Mouse (Mus musculus) liver, postnatal 0 days (tissue): Measurements from ENCODE around the gene Plpp3. TPM values are rescaled to one million over a fixed set of nuclear protein-coding genes. Genes with fewer than 3 reads are reported as not detected.

ENCODE experiments used
- ATAC-seq: fragments of 200-750 bp; cut with Nextera tagmentation; 2 replicates; pipeline ENCODE4 v1.8.0; 2017; ENCODE audit warnings: mild to moderate bottlenecking, moderate library complexity
- DNase-seq: peaks from one replicate; pipeline ENCODE4 v3.0.0-alpha.2; 2016
- H3K27ac ChIP-seq: fragments of 300-500 bp; sonication (generic); 2 replicates; pipeline ENCODE4 v1.5.1; 2014; ENCODE audit warnings: antibody characterized with exemption, moderate library complexity, mild to moderate bottlenecking, low read depth
- H3K27me3 ChIP-seq: fragments of 300-500 bp; sonication (generic); 2 replicates; pipeline ENCODE4 v1.6.1; 2014; ENCODE audit warnings: low read length, control low read depth, mixed read lengths; ENCODE audit not compliant: insufficient read depth
- H3K36me3 ChIP-seq: fragments of 300-500 bp; sonication (generic); replicated peaks from 2 replicates; pipeline ENCODE4 v1.6.1; 2014; ENCODE audit warnings: mild to moderate bottlenecking, control low read depth, low read length, moderate library complexity, mixed read lengths; ENCODE audit not compliant: insufficient read depth
- H3K4me1 ChIP-seq: fragments of 300-500 bp; sonication (generic); 2 replicates; pipeline ENCODE4 v1.6.1; 2014; ENCODE audit warnings: antibody characterized with exemption, mild to moderate bottlenecking, control low read depth; ENCODE audit not compliant: insufficient read depth
- H3K4me2 ChIP-seq: fragments of 300-500 bp; sonication (generic); 2 replicates; pipeline ENCODE4 v1.6.1; 2014; ENCODE audit warnings: low read depth, mild to moderate bottlenecking, low read length, moderate library complexity, mixed read lengths
- H3K4me3 ChIP-seq: fragments of 300-500 bp; sonication (generic); 2 replicates; pipeline ENCODE4 v1.5.1; 2014; ENCODE audit warnings: low read depth, low read length
- H3K9ac ChIP-seq: fragments of 300-500 bp; sonication (generic); replicated peaks from 2 replicates; pipeline ENCODE4 v1.6.1; 2014; ENCODE audit warnings: mild to moderate bottlenecking, moderate library complexity
- H3K9me3 ChIP-seq: fragments of 300-500 bp; sonication (generic); 2 replicates; pipeline ENCODE4 v1.6.1; 2016; ENCODE audit warnings: mild to moderate bottlenecking, control low read depth, low read length, mixed read lengths
- CTCF ChIP-seq: sonication (generic); IDR thresholded peaks from 2 replicates; pipeline ENCODE4 v1.5.1; 2016; ENCODE audit warnings: antibody characterized with exemption, low read depth
- EP300 ChIP-seq: IDR thresholded peaks from 2 replicates; pipeline ENCODE4 v1.6.1; 2016; ENCODE audit warnings: antibody characterized with exemption, low read depth, mild to moderate bottlenecking
- WGBS: fragments of 180-500 bp; shearing (Covaris S2); extraction: QIAGEN DNeasy Blood & Tissue Kit; methylation state at CpG from one replicate; pipeline ENCODE4 v1.1.7; 2014; ENCODE audit not compliant: insufficient replicate concordance; 5-methylcytosine and 5-hydroxymethylcytosine counted together
- polyA plus RNA-seq: library from polyadenylated mRNA; unstranded; fragments of >200 nt; fragmentation: Nextera tagmentation; extraction: Ambion mirVana; gene quantifications from 2 replicates; pipeline ENCODE4 v1.2.1, GENCODE M21; 2015

Plpp3 gene
- polyA plus RNA-seq, 1 experiment from 2014 or later: 62.4 TPM

DNA sequence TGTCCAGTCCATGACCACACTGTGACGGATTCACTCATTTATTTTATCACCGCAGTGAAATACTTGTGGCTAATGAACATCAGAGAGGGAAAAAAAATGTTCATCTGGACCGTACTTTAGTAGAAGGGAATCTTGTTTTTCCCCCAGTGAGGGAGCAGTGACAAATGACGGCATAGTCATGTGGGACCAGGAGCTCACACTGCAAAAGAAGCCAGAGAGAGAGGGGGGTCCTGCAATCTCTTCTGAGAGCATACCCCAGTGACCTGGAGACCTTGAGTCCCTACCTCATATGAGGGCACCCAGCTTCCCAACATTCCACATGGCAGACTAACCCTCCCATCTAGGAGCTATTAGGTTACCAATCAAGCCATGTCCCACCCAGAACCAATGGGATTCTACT lies 116.3 kb downstream of the Plpp3 start:
- TF ChIP-seq CTCF: no peak
- no peak for TF ChIP-seq EP300
- 86% methylated on average over 4 of the region's 4 CpGs for WGBS
- Histone ChIP-seq H3K4me1 (no peaks in the 10 kb centered on the region), H3K27me3 (no peaks in the 10 kb centered on the region), H3K4me2 (no peak overlapping the region), H3K4me3 (no peak overlapping the region), H3K9me3 (no peaks in the 10 kb centered on the region), H3K9ac (no peak overlapping the region), H3K36me3 (no peaks in the 10 kb centered on the region), H3K27ac (no peak overlapping the region)
- ATAC-seq: no peak
- DNase-seq: no peak

DNA sequence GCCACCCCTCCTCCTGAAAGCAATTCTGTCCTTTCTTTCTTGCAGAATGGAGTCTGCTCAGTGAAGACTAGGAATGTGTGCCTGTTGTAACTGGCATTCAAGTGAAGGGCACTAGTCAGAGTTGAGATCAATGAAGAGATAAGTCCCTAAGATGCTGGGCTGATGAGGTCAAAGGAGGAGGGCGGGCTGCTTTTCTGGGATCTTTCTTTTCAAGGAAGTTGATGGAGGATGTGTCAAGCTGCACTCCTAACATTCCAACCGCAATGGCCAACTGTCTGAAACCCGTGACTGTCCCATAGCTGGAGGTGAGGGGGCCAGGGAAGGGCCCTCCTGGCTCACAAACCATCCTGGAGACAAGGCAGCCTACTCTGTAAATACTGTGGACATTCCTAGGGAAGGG lies 118.5 kb downstream of the Plpp3 start:
- H3K4me3 ChIP-seq: no peak overlapping the region
- ATAC-seq (no peak), DNase-seq (no peak)
- no peak overlapping the region for H3K27ac ChIP-seq
- no peak overlapping the region for H3K9ac ChIP-seq
- H3K4me1 ChIP-seq: 0 out of 2 replicates have a peak, but pooled peaks cover 3% of the 10 kb centered on the region
- H3K4me2 ChIP-seq: no peak overlapping the region
- TF ChIP-seq EP300: no peak
- TF ChIP-seq CTCF: no peak
- H3K27me3 ChIP-seq: no peaks in the 10 kb centered on the region
- no peaks in the 10 kb centered on the region for H3K36me3 ChIP-seq
- 63% methylated on average over 3 of the region's 3 CpGs for WGBS
- H3K9me3 ChIP-seq: no peaks in the 10 kb centered on the region

DNA sequence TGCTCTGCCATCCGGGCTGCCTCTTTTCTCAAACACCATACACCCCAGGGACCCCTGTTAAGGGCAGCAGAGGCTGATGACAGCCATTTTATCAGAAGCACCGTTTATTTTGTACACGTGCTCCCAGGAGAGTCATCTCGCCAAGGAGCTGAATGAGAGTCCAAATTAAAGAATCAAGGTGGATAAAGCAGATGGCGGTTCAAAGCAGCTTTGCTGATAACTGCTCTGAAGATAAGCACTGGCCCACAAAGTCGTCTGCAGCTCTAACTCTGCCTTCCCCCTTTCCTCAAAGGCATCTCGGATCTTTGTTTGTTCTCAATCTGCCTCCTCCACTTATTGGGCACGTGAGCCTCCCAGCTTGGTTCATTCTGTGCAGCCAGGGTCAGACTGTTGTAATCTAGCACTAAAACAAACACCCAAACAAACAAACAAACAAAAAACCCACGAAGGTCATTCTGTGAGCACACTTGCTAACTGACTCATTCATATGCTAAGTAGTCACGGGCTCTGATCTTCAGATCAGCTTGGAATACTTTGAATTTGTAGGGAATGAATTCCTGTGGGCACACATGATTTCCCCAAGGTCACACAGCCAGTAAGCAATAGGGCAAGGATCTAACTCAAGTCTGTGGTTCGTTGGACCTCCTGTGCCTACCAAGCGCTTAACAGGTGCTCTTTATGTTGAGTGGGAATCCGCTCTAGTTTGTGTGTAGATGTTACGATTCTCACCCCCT lies 119.1 kb downstream of the Plpp3 start:
- no peaks in the 10 kb centered on the region for H3K36me3 ChIP-seq
- H3K27ac ChIP-seq: no peak overlapping the region
- H3K27me3 ChIP-seq: no peaks in the 10 kb centered on the region
- H3K9ac ChIP-seq: no peak overlapping the region
- H3K4me3 ChIP-seq: no peak overlapping the region
- no peaks in the 10 kb centered on the region for H3K9me3 ChIP-seq
- H3K4me1 ChIP-seq: 0 out of 2 replicates have a peak, but pooled peaks cover 3% of the 10 kb centered on the region
- DNase-seq: no peak
- no peak overlapping the region for H3K4me2 ChIP-seq
- 58% methylated on average over 14 of the region's 14 CpGs for WGBS
- no peak for TF ChIP-seq EP300
- no peak for TF ChIP-seq CTCF
- no peak for ATAC-seq

DNA sequence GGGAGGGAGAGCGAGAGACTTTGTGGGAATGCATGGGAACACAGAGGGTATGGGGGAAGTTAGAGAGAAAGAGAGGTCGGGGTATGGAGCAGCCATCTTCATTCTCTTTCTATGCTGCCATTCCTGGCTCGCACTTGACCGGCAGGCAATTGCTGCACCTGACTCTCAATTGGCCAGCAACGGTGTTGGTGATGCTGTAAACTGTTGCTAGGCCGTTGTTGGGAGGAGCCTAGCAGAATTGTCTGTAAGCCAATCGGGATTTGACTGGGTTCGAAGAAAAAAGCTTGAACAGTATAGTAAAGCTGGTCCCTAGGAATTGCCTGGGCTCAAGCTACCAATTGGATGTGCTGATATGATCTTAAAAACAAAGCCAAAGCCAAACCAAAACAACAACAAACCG lies 121.0 kb downstream of the Plpp3 start:
- DNase-seq (no peak), ATAC-seq (no peak)
- Histone ChIP-seq H3K4me2 (no peak overlapping the region), H3K4me3 (no peak overlapping the region), H3K4me1 (peaks cover 13% of the 10 kb centered on the region), H3K9me3 (no peaks in the 10 kb centered on the region), H3K27ac (no peak overlapping the region), H3K36me3 (no peaks in the 10 kb centered on the region), H3K9ac (no peak overlapping the region), H3K27me3 (no peaks in the 10 kb centered on the region)
- WGBS: 57% methylated on average over 9 of the region's 9 CpGs
- TF ChIP-seq CTCF: no peak
- no peak for TF ChIP-seq EP300

DNA sequence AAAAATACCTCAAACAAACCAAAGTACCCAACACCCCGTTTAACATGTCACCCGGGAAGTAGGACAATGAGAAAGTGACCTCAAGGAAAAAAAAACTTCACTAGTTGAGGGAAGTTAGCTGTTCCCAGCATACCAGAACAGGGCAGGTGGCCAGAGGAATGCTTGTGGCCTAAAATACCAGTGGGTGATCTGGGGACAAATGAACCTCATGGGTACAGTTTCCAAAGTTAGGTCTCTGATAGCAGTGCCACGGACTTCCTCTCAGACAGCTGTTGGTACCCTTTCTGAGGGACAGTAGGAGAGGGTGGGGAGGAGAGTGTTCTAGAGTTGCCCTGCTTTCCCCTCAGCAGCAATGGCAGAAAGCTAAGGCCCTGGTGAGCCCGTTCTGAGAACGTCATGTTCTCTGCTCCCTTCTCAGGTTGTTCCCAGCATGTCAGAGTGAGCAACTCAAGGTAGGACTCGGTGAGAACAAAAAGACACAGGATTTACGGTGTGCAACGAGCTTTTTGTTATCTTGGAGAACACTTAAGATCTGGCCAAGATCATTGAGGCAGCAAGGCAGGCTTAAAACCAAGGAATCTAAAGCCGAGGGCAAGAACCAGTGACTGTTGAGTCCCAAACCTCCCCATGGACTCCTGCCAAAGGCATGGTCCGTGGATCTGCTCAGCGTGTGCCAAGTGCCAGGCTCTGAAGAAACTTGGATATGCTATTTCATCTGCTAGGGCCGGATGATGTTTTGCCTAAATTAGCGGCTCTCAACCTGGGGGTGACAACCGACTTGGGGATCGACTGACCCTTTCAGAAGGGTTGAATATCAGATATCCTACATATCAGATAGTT lies 121.6 kb downstream of the Plpp3 start:
- WGBS: 74% methylated on average over 15 of the region's 15 CpGs
- H3K27me3 ChIP-seq: no peaks in the 10 kb centered on the region
- H3K4me1 ChIP-seq: peaks cover 17% of the 10 kb centered on the region
- H3K9ac ChIP-seq: no peak overlapping the region
- no peak overlapping the region for H3K27ac ChIP-seq
- H3K4me2 ChIP-seq: no peak overlapping the region
- ATAC-seq (no peak), DNase-seq (no peak)
- no peaks in the 10 kb centered on the region for H3K36me3 ChIP-seq
- H3K9me3 ChIP-seq: no peaks in the 10 kb centered on the region
- TF ChIP-seq EP300: no peak
- TF ChIP-seq CTCF: no peak
- H3K4me3 ChIP-seq: no peak overlapping the region

DNA sequence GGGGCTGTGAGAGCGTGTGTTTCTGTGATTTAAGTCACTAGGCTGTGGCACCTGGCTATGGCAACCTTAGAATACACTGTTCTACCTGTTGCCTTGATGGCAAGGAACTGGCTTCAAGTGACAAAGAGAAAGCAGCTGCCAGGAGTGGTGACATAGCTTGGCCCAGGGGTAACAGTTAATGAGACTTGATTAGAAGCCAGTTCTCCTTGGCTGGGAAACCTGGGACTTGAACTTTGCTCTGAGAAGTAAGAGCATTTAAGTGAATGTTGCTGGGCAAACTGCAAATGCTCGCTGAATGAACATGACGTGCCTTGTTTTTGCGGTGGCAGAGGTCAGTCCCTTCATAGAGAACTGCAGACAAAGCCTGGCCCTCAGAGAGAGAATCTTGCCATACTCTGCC lies 122.7 kb downstream of the Plpp3 start:
- Histone ChIP-seq H3K4me2 (no peak overlapping the region), H3K27me3 (no peaks in the 10 kb centered on the region), H3K27ac (no peak overlapping the region), H3K36me3 (no peaks in the 10 kb centered on the region), H3K9me3 (no peaks in the 10 kb centered on the region), H3K9ac (no peak overlapping the region), H3K4me3 (no peak overlapping the region), H3K4me1 (peaks cover 20% of the 10 kb centered on the region)
- no peak for DNase-seq
- ATAC-seq: no peak
- WGBS: 75% methylated on average over 4 of the region's 4 CpGs
- TF ChIP-seq CTCF: no peak
- no peak for TF ChIP-seq EP300
